8 mouse cellular contexts compared by ENCODE assay signal in genomic region chr15:85070561-85070960, GRCm38 (mm10). TPM values are rescaled to one million over a fixed set of nuclear protein-coding genes. Genes with fewer than 3 reads are reported as not detected.
DNase-seq lines count a peak whose midpoint lies in the region; ATAC-seq lines count a peak whose summit lies in the region.

No protein-coding gene starts in this region.

- no peaks in the 10 kb centered on the region for H3K9me3 ChIP-seq in midbrain, embryonic 10.5 days (replicated peaks)
- H3K9me3 ChIP-seq in midbrain, embryonic 16.5 days (replicated peaks; ENCODE audit: control insufficient read depth, low read length, poor library complexity, severe bottlenecking), result no peaks in the 10 kb centered on the region
- no peaks in the 10 kb centered on the region for H3K9me3 ChIP-seq in limb, embryonic 10.5 days (replicated peaks)

- H3K4me3 ChIP-seq in midbrain, embryonic 10.5 days, result no peak overlapping the region
- H3K4me3 ChIP-seq in midbrain, embryonic 16.5 days (ENCODE audit: low read depth, low read length), result no peak overlapping the region
- H3K4me3 ChIP-seq in limb, embryonic 10.5 days, result no peak overlapping the region

- no peak overlapping the region for H3K4me2 ChIP-seq in midbrain, embryonic 16.5 days (ENCODE audit: low read length)

- no peak overlapping the region for H3K27ac ChIP-seq in midbrain, embryonic 10.5 days (replicated peaks)
- no peak overlapping the region for H3K27ac ChIP-seq in midbrain, embryonic 16.5 days (ENCODE audit: low read length)
- H3K27ac ChIP-seq in limb, embryonic 10.5 days, result no peak overlapping the region

- DNase-seq in adrenal gland, postnatal 10 days, result peak; percentile 55
- no peak for DNase-seq in adrenal gland, adult 18-20 months (ENCODE audit: low spot score in 2 of 2)
- peak; percentile 36 for DNase-seq in midbrain, embryonic 10.5 days (ENCODE audit: low spot score)
- DNase-seq in c-Kit-negative CD71-positive TER-119-positive erythroid progenitor cells, embryonic 14.5 days (ENCODE audit: low read depth, low spot score), result peak; percentile 46
- DNase-seq in heart, postnatal 10 days, result peak; percentile 51 to 66
- DNase-seq in limb, embryonic 10.5 days (ENCODE audit: low spot score), result peak; percentile 40
- peak; percentile 73 for DNase-seq in splenic B cell, adult 2 months (ENCODE audit: low read depth, low spot score)

- intact Hi-C loops in heart, postnatal 10 days (cut with DNase I), result loop anchor here (1.0 kb wide), 1 partner anchor 69 kb away; no protein-coding TSS in a partner anchor

- 49% methylated on average over 2 of the region's 2 CpGs for WGBS in midbrain, embryonic 10.5 days
- WGBS in midbrain, embryonic 16.5 days, result 35% methylated on average over 2 of the region's 2 CpGs
- WGBS in limb, embryonic 10.5 days, result 44% methylated on average over 2 of the region's 2 CpGs

- H3K4me1 ChIP-seq in midbrain, embryonic 10.5 days, result no peaks in the 10 kb centered on the region
- H3K4me1 ChIP-seq in midbrain, embryonic 16.5 days (ENCODE audit: control insufficient read depth, insufficient read depth, low read length), result no peaks in the 10 kb centered on the region
- H3K4me1 ChIP-seq in limb, embryonic 10.5 days, result no peaks in the 10 kb centered on the region

- no peaks in the 10 kb centered on the region for H3K27me3 ChIP-seq in midbrain, embryonic 10.5 days (ENCODE audit: low read depth, poor library complexity, severe bottlenecking)
- H3K27me3 ChIP-seq in midbrain, embryonic 16.5 days (ENCODE audit: control insufficient read depth, insufficient read depth, low read depth, low read length), result no peaks in the 10 kb centered on the region
- no peaks in the 10 kb centered on the region for H3K27me3 ChIP-seq in limb, embryonic 10.5 days (ENCODE audit: low read depth, poor library complexity, severe bottlenecking)
- H3K27me3 ChIP-seq in splenic B cell, adult 2 months (ENCODE audit: control insufficient read depth, insufficient read depth, low read length, poor library complexity, severe bottlenecking), result no peaks in the 10 kb centered on the region

- no peak overlapping the region for H3K9ac ChIP-seq in midbrain, embryonic 16.5 days (ENCODE audit: low read depth, low read length)

- H3K36me3 ChIP-seq in midbrain, embryonic 10.5 days, result no peaks in the 10 kb centered on the region
- H3K36me3 ChIP-seq in midbrain, embryonic 16.5 days (ENCODE audit: control insufficient read depth, insufficient read depth, low read length), result 0 out of 2 replicates have a peak, but pooled peaks cover 3% of the 10 kb centered on the region
- H3K36me3 ChIP-seq in limb, embryonic 10.5 days, result no peaks in the 10 kb centered on the region
- no peaks in the 10 kb centered on the region for H3K36me3 ChIP-seq in splenic B cell, adult 2 months (ENCODE audit: control insufficient read depth, insufficient read depth, low read length, poor library complexity, severe bottlenecking)

- no peak for ATAC-seq in midbrain, embryonic 16.5 days

RNA-seq across cellular contexts. Expression of gene Fam118a, which starts 41.8 kb away (rescaled TPM):
- 10 to 100 TPM; 14.6 to 15.5 TPM for total RNA-seq in adrenal gland, postnatal 10 days (2021)
- total RNA-seq in adrenal gland, adult 18-20 months (2021), result 1 to 10 TPM; 8.2 to 9.8 TPM
- 33.1 and 34.9 TPM in 2 replicates for polyA plus RNA-seq in midbrain, embryonic 10.5 days (2016; fragmentation: Nextera tagmentation; extraction: Ambion mirVana)
- 28.5 and 34.7 TPM in 2 replicates for polyA plus RNA-seq in midbrain, embryonic 16.5 days (2015; fragmentation: Nextera tagmentation; extraction: Ambion mirVana)
- 10 to 100 TPM; 10.1 to 10.8 TPM for total RNA-seq in heart, postnatal 10 days (2021)
- 30.0 and 30.4 TPM in 2 replicates for polyA plus RNA-seq in limb, embryonic 10.5 days (2016; fragmentation: Nextera tagmentation; extraction: Ambion mirVana)

RNA-seq across cellular contexts. Expression of gene Upk3a, which starts 53.6 kb away (rescaled TPM):
- total RNA-seq in adrenal gland, postnatal 10 days (2021), result not detected
- total RNA-seq in adrenal gland, adult 18-20 months (2021), result not detected
- 0.16 TPM in 1 of 2 replicates, not detected in the other for polyA plus RNA-seq in midbrain, embryonic 10.5 days (2016; fragmentation: Nextera tagmentation; extraction: Ambion mirVana)
- 0.77 and 1.1 TPM in 2 replicates for polyA plus RNA-seq in midbrain, embryonic 16.5 days (2015; fragmentation: Nextera tagmentation; extraction: Ambion mirVana)
- total RNA-seq in heart, postnatal 10 days (2021), result not detected
- polyA plus RNA-seq in limb, embryonic 10.5 days (2016; fragmentation: Nextera tagmentation; extraction: Ambion mirVana), result not detected in 2 replicates

Comparison
In these comparisons a context has a peak if more than half of its experiments do, and no peak if none do; other contexts are left out.
1. DNase-seq: peak in adrenal gland, postnatal 10 days (single experiment), midbrain, embryonic 10.5 days (single experiment), c-Kit-negative CD71-positive TER-119-positive erythroid progenitor cells, embryonic 14.5 days (single experiment), heart, postnatal 10 days (2 of 2), limb, embryonic 10.5 days (single experiment) and splenic B cell, adult 2 months (single experiment); none in adrenal gland, adult 18-20 months (0 of 2).